Mouse (Mus musculus) lung, postnatal 0 days (tissue): ENCODE measurements around the gene Trp73. TPM values are rescaled to one million over a fixed set of nuclear protein-coding genes. Genes with fewer than 3 reads are reported as not detected.

Source experiments
- ATAC-seq: fragments of 200-750 bp; cut with Nextera tagmentation; 2 replicates; pipeline ENCODE4 v1.8.0; 2017; ENCODE audit warnings: moderate library complexity
- DNase-seq: peaks from one replicate; pipeline ENCODE4 v3.0.0-alpha.2; 2016; ENCODE audit warnings: low spot score
- H3K27ac ChIP-seq: fragments of 300-500 bp; sonication (generic); 2 replicates; pipeline ENCODE4 v1.5.1; 2014; ENCODE audit warnings: antibody characterized with exemption, mild to moderate bottlenecking, low read length, mixed read lengths
- H3K27me3 ChIP-seq: fragments of 300-500 bp; sonication (generic); replicated peaks from 2 replicates; pipeline ENCODE4 v1.6.1; 2014; ENCODE audit warnings: low read length, mixed read lengths; ENCODE audit not compliant: insufficient read depth
- H3K36me3 ChIP-seq: fragments of 300-500 bp; sonication (generic); 2 replicates; pipeline ENCODE4 v1.6.1; 2014; ENCODE audit warnings: low read length, mixed read lengths; ENCODE audit not compliant: insufficient read depth
- H3K4me1 ChIP-seq: fragments of 300-500 bp; sonication (generic); 2 replicates; pipeline ENCODE4 v1.6.1; 2014; ENCODE audit warnings: antibody characterized with exemption, low read depth, low read length, mixed read lengths; ENCODE audit not compliant: insufficient read depth
- H3K4me2 ChIP-seq: fragments of 300-500 bp; sonication (generic); replicated peaks from 2 replicates; pipeline ENCODE4 v1.6.1; 2014; ENCODE audit warnings: low read depth, mild to moderate bottlenecking, low read length, moderate library complexity, mixed read lengths
- H3K4me3 ChIP-seq: fragments of 300-500 bp; sonication (generic); 2 replicates; pipeline ENCODE4 v1.5.1; 2014; ENCODE audit warnings: low read depth, low read length
- H3K9ac ChIP-seq: fragments of 300-500 bp; sonication (generic); replicated peaks from 2 replicates; pipeline ENCODE4 v1.6.1; 2014; ENCODE audit warnings: low read depth, mild to moderate bottlenecking
- H3K9me3 ChIP-seq: fragments of 300-500 bp; sonication (generic); 2 replicates; pipeline ENCODE4 v1.6.1; 2016; ENCODE audit warnings: low read length, mixed read lengths
- CTCF ChIP-seq: IDR thresholded peaks from 2 replicates; pipeline ENCODE4 v1.5.1; 2016; ENCODE audit warnings: antibody characterized with exemption, mild to moderate bottlenecking
- EP300 ChIP-seq: IDR thresholded peaks from 2 replicates; pipeline ENCODE4 v1.6.1; 2016; ENCODE audit warnings: antibody characterized with exemption, mild to moderate bottlenecking, control low read depth
- WGBS: fragments of 180-500 bp; shearing (Covaris S2); extraction: QIAGEN DNeasy Blood & Tissue Kit; methylation state at CpG from one replicate; pipeline ENCODE4 v1.1.7; 2014; 5-methylcytosine and 5-hydroxymethylcytosine counted together
- polyA plus RNA-seq: library from polyadenylated mRNA; unstranded; fragments of >200 nt; fragmentation: Nextera tagmentation; extraction: Ambion mirVana; gene quantifications from 2 replicates; pipeline ENCODE4 v1.2.1, GENCODE M21; 2015

The Trp73 gene
- polyA plus RNA-seq, 1 experiment from 2014 or later = 1.8 TPM

GRCm38 (mm10) chr4:154042577-154042976 is 97.4 kb downstream of the Trp73 start, which contains the start of gene Ccdc27:
TSS of gene Ccdc27 (minus strand) at chr4:154042677.
- TF ChIP-seq CTCF (no peak), EP300 (no peak)
- WGBS = 79% methylated on average over 9 of the region's 9 CpGs
- H3K4me2 ChIP-seq = no peak within 1 kb of the TSS
- no peak within 1 kb of the TSS for H3K27ac ChIP-seq
- no peaks in the 10 kb centered on the region for H3K9me3 ChIP-seq
- no peak for DNase-seq
- ATAC-seq = no peak
- H3K27me3 ChIP-seq = no peaks in the 10 kb centered on the region
- H3K4me1 ChIP-seq = no peaks in the 10 kb centered on the region
- no peak within 1 kb of the TSS for H3K4me3 ChIP-seq
- no peaks in the 10 kb centered on the region for H3K36me3 ChIP-seq
- no peak within 1 kb of the TSS for H3K9ac ChIP-seq

GRCm38 (mm10) chr4:154037123-154037522 is 102.9 kb downstream of the Trp73 start:
- no peak overlapping the region for H3K4me2 ChIP-seq
- no peaks in the 10 kb centered on the region for H3K9me3 ChIP-seq
- H3K36me3 ChIP-seq = no peaks in the 10 kb centered on the region
- TF ChIP-seq EP300 = no peak
- TF ChIP-seq CTCF = no peak
- ATAC-seq (no peak), DNase-seq (no peak)
- no peak overlapping the region for H3K9ac ChIP-seq
- no peak overlapping the region for H3K27ac ChIP-seq
- no peaks in the 10 kb centered on the region for H3K27me3 ChIP-seq
- no peak overlapping the region for H3K4me3 ChIP-seq
- H3K4me1 ChIP-seq = no peaks in the 10 kb centered on the region
- 34% methylated on average over 2 of the region's 3 CpGs for WGBS

- H3K9ac ChIP-seq = no peak overlapping the region
- no peaks in the 10 kb centered on the region for H3K9me3 ChIP-seq
- no peak for TF ChIP-seq EP300
- TF ChIP-seq CTCF = peak; percentile 61
- H3K4me3 ChIP-seq = no peak overlapping the region
- no peaks in the 10 kb centered on the region for H3K27me3 ChIP-seq
- H3K4me2 ChIP-seq = no peak overlapping the region
- no peak for ATAC-seq
- no peak overlapping the region for H3K27ac ChIP-seq
- H3K36me3 ChIP-seq = no peaks in the 10 kb centered on the region
- no peak for DNase-seq
- peaks cover 9% of the 10 kb centered on the region for H3K4me1 ChIP-seq
These were observed 111.4 kb downstream of the Trp73 start for GRCm38 (mm10) chr4:154028646-154029045.

- Histone ChIP-seq H3K4me2 (no peak overlapping the region), H3K27ac (no peak overlapping the region), H3K9ac (no peak overlapping the region), H3K9me3 (no peaks in the 10 kb centered on the region), H3K4me1 (peaks cover 9% of the 10 kb centered on the region), H3K27me3 (no peaks in the 10 kb centered on the region), H3K36me3 (no peaks in the 10 kb centered on the region), H3K4me3 (no peak overlapping the region)
- TF ChIP-seq EP300 (no peak), CTCF (no peak)
- 58% methylated on average over 7 of the region's 7 CpGs for WGBS
- peak; percentile 27 for DNase-seq
- ATAC-seq = no peak
These were observed 111.9 kb downstream of the Trp73 start for GRCm38 (mm10) chr4:154028066-154028465.

GRCm38 (mm10) chr4:154026441-154026761 is 113.6 kb downstream of the Trp73 start:
- Histone ChIP-seq H3K4me2 (peak overlapping the region; percentile 66), H3K4me3 (peak overlapping the region; percentile 43), H3K9ac (no peak overlapping the region), H3K9me3 (no peaks in the 10 kb centered on the region), H3K27ac (no peak overlapping the region), H3K27me3 (no peaks in the 10 kb centered on the region), H3K4me1 (peaks cover 14% of the 10 kb centered on the region), H3K36me3 (0 out of 2 replicates have a peak, but pooled peaks cover 4% of the 10 kb centered on the region)
- TF ChIP-seq CTCF = no peak
- TF ChIP-seq EP300 = no peak
- DNase-seq (no peak), ATAC-seq (no peak)
- 21% methylated on average over 2 of the region's 2 CpGs for WGBS

- peak within 1 kb of the TSS; percentile 66 for H3K4me2 ChIP-seq
- peak within 1 kb of the TSS; percentile 76 for H3K27ac ChIP-seq
- H3K4me1 ChIP-seq = peaks cover 14% of the 10 kb centered on the region
- peak within 1 kb of the TSS; percentile 32 for H3K9ac ChIP-seq
- peaks cover 9% of the 10 kb centered on the region; the same call in 1 of the 2 replicates for H3K36me3 ChIP-seq
- peak; percentile 94 for DNase-seq
- TF ChIP-seq EP300 (no peak), CTCF (peak; percentile 75)
- H3K9me3 ChIP-seq = no peaks in the 10 kb centered on the region
- ATAC-seq = peak; percentile 88
- 3% methylated on average over 24 of the region's 33 CpGs for WGBS
- H3K27me3 ChIP-seq = no peaks in the 10 kb centered on the region
- peak within 1 kb of the TSS; percentile 43 for H3K4me3 ChIP-seq
These were observed 114.2 kb downstream of the Trp73 start, which contains the start of gene Smim1 for GRCm38 (mm10) chr4:154025641-154026440. TSS of gene Smim1 (minus strand) at chr4:154026230.
